Comparison of ENCODE assay signal across 1 mouse cellular context in genomic region chr10:86972503-86972826, GRCm38 (mm10).
TF ChIP-seq lines count a peak whose summit lies in the region.

No protein-coding gene starts in this region.

TF ChIP-seq in CH12.LX, 34 proteins besides CTCF, POLR2A, EP300 and RAD21 (continued from another document):
- TF ChIP-seq GABPA (IDR thresholded peaks at IDR 0.05; ENCODE audit: insufficient replicate concordance, low read depth, low read length) (no peak), IRF4 (IDR thresholded peaks at IDR 0.05; ENCODE audit: low read depth, low read length) (no peak)
